Mouse (Mus musculus) E14TG2a.4 (cell line): ENCODE results near the gene St6galnac4.

Experiments used
- H3K27me3 ChIP-seq: 2 replicates; pipeline ENCODE4 v1.6.1; 2014; ENCODE audit warnings: low read length, control low read depth; ENCODE audit not compliant: insufficient read depth
- H3K36me3 ChIP-seq: 2 replicates; pipeline ENCODE4 v1.6.1; 2014; ENCODE audit warnings: low read length, control low read depth; ENCODE audit not compliant: insufficient read depth
- H3K4me1 ChIP-seq: replicated peaks from 2 replicates; pipeline ENCODE4 v1.6.1; 2014; ENCODE audit warnings: low read depth, low read length, control low read depth
- H3K4me3 ChIP-seq: replicated peaks from 2 replicates; pipeline ENCODE4 v1.5.1; 2014; ENCODE audit warnings: mild to moderate bottlenecking, low read length
- H3K9me3 ChIP-seq: 2 replicates; pipeline ENCODE4 v1.6.1; 2014; ENCODE audit warnings: low read length, control low read depth
- CTCF ChIP-seq: conservative IDR thresholded peaks from 2 replicates; pipeline ENCODE4 v1.5.1; 2014; ENCODE audit warnings: low read length
- NANOG ChIP-seq: IDR thresholded peaks from 2 replicates; pipeline ENCODE4 v1.6.1; 2014; ENCODE audit warnings: borderline replicate concordance, low read length, mixed read lengths
- POU5F1 ChIP-seq: IDR thresholded peaks from 2 replicates; pipeline ENCODE4 v1.6.1; 2014; ENCODE audit warnings: low read length, borderline replicate concordance

Gene St6galnac4

GRCm38 (mm10) chr2:32625873-32626694 is 39.2 kb downstream of the St6galnac4 start:
- no peaks in the 10 kb centered on the region for H3K27me3 ChIP-seq
- TF ChIP-seq POU5F1, result no peak
- TF ChIP-seq NANOG, result no peak
- TF ChIP-seq CTCF, result no peak
- H3K4me1 ChIP-seq, result peaks cover 78% of the 10 kb centered on the region
- H3K36me3 ChIP-seq, result peaks cover 7% of the 10 kb centered on the region
- H3K9me3 ChIP-seq, result no peaks in the 10 kb centered on the region
- H3K4me3 ChIP-seq, result peak overlapping the region; percentile 60

DNA sequence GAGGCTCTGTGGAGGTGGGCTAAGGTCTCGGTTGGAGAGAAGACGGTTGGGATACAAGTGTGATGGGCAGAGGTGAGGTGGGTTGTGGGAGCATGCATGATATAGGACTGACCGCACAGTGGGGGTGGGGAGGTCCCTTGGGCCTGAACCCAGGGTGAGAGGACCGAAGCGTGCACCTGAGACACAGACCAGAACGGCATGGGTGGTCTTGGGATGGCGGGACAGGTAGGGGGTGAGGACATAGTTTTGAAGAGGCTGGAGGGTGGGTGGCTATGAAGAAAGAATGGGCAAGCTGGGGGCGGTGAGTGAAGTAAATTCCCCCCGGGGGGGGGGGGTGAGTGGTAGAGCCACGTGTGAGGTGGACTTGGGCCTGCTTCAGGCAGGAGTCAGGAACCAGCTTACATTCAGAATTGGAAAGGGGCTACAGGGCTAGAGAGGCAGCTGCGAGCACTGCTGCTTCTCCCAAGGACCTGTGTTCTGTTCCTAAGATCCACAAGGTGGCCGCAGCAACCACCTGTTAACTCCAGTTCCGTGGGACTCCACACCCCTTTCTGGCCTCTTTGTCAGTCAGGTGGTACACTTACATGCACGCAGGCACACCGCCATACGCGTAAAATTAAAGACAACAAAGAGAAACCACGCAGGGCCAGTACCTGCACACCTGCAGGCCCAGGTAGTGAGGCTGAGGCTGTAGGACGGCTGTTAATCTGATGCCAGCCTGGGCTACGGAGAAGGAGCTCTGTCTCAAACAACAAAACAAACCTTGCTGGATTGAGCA is 40.6 kb downstream of the St6galnac4 start:
- Histone ChIP-seq H3K36me3 (peaks cover 20% of the 10 kb centered on the region), H3K27me3 (no peaks in the 10 kb centered on the region), H3K4me1 (peaks cover 85% of the 10 kb centered on the region), H3K9me3 (no peaks in the 10 kb centered on the region), H3K4me3 (peak overlapping the region; percentile 78)
- TF ChIP-seq POU5F1 (no peak), CTCF (no peak), NANOG (no peak)

GRCm38 (mm10) chr2:32628044-32628550 is 41.2 kb downstream of the St6galnac4 start:
- TF ChIP-seq NANOG (no peak), POU5F1 (no peak), CTCF (no peak)
- H3K4me1 ChIP-seq, result peaks cover 90% of the 10 kb centered on the region
- H3K27me3 ChIP-seq, result no peaks in the 10 kb centered on the region
- H3K36me3 ChIP-seq, result peaks cover 27% of the 10 kb centered on the region
- no peaks in the 10 kb centered on the region for H3K9me3 ChIP-seq
- H3K4me3 ChIP-seq, result peak overlapping the region; percentile 78

- Histone ChIP-seq H3K27me3 (no peaks in the 10 kb centered on the region), H3K9me3 (no peaks in the 10 kb centered on the region), H3K4me1 (peaks cover 96% of the 10 kb centered on the region), H3K36me3 (peaks cover 33% of the 10 kb centered on the region), H3K4me3 (peak overlapping the region; percentile 78)
- TF ChIP-seq POU5F1 (no peak), NANOG (no peak), CTCF (no peak)
Observed at GRCm38 (mm10) chr2:32628729-32629128, 41.8 kb downstream of the St6galnac4 start.

DNA sequence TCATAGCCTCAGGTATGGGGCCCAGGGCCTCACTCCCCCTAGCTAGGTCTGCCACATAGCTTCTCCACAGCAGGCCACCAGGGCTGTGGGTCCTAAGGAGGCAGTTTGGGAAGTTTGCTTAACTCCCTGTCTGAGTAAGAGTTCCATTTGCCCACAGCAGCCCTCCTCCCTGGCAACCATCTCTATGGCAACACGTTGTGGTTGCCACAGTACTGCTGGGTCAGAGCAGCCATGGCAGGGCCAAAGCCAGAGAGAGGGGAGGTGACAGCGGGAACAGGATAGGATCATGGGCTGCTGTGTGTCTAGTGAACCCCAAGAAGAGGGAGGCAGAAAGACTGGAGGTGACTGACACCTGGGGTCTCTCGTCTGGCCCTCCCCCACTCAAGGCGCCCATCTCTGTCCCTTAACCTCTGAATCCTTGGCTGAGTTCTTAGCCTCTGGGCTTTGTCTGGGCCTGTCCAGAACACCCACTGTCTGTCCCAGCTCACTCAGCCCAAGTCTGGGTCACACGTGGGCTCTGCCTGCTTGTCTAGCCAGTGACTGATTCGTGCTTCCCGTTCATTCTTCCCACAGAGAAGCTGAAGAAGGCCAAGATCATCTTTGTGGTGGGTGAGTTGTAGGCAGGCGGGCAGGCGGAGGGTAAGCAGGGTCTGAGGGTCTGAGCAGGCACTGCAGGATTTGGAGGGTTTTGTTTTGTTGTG is 42.5 kb downstream of the St6galnac4 start:
- Histone ChIP-seq H3K9me3 (no peaks in the 10 kb centered on the region), H3K27me3 (no peaks in the 10 kb centered on the region), H3K4me3 (peak overlapping the region; percentile 78), H3K4me1 (peaks cover 92% of the 10 kb centered on the region), H3K36me3 (peaks cover 40% of the 10 kb centered on the region)
- TF ChIP-seq CTCF, result no peak

- H3K4me3 ChIP-seq, result peak overlapping the region; percentile 78
- H3K27me3 ChIP-seq, result no peaks in the 10 kb centered on the region
- peaks cover 46% of the 10 kb centered on the region for H3K36me3 ChIP-seq
- H3K4me1 ChIP-seq, result peaks cover 85% of the 10 kb centered on the region
- no peak for TF ChIP-seq NANOG
- TF ChIP-seq CTCF, result no peak
- TF ChIP-seq POU5F1, result no peak
- no peaks in the 10 kb centered on the region for H3K9me3 ChIP-seq
Observed at GRCm38 (mm10) chr2:32630036-32630435, 43.1 kb downstream of the St6galnac4 start.

GRCm38 (mm10) chr2:32631046-32631445 is 44.2 kb downstream of the St6galnac4 start:
- Histone ChIP-seq H3K36me3 (peaks cover 53% of the 10 kb centered on the region), H3K4me1 (peaks cover 75% of the 10 kb centered on the region), H3K27me3 (no peaks in the 10 kb centered on the region), H3K4me3 (peak overlapping the region; percentile 78), H3K9me3 (no peaks in the 10 kb centered on the region)
- no peak for TF ChIP-seq NANOG
- no peak for TF ChIP-seq POU5F1
- TF ChIP-seq CTCF, result no peak

DNA sequence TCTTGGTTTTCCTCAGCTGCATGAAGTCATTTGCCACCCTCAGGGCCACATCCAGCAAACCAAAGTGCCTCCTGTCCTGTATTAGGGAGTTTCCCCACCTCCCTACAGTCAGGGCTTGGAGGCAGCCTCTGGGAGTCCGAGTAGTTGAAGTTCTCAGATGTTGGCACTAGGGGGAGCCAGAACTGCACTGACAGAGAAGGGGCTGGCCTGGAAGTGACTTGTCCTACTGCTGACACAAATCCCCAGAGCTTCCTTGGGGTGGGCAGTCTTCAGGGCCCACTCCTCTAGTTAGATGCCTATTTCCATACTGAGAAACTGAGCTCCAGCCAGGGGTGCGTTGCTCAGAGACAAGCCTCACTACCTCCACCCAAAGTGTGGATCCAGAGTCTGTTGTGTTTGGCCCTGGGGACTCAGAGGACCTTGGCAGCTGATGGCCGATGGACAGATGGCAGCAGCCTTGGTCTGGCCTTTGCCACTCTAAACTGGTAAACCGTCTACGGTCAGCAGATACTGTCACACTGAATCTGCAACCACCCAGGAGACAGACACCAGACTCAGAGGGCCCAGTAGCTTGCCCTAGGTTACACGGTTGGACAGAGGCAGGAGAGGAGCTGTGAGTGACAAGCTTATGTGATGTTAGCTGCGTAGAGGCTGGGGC is 45.0 kb downstream of the St6galnac4 start:
- Histone ChIP-seq H3K9me3 (no peaks in the 10 kb centered on the region), H3K4me1 (peaks cover 71% of the 10 kb centered on the region), H3K4me3 (0 out of 2 replicates have a peak overlapping the region, but pooled peaks have one; percentile 78), H3K36me3 (peaks cover 55% of the 10 kb centered on the region), H3K27me3 (no peaks in the 10 kb centered on the region)
- TF ChIP-seq POU5F1 (no peak), NANOG (no peak), CTCF (peak; percentile 79)
